Mouse (Mus musculus): ENCODE results near the gene Hist1h4m. TPM values are rescaled to one million over a fixed set of nuclear protein-coding genes. Genes with fewer than 3 reads are reported as not detected.

Gene Hist1h4m
- polyA plus RNA-seq, 1 experiment, result not detected

Other genes with a start within 250 kb of the Hist1h4m start
- gene Olfr1364, start 230.0 kb upstream of the Hist1h4m start, polyA plus RNA-seq (2012; rRNA removed), result 0.29 TPM in 1 of 2 replicates, not detected in the other
- gene Olfr1362, start 197.7 kb upstream of the Hist1h4m start, polyA plus RNA-seq (2012; rRNA removed), result not detected in 2 replicates
- gene Olfr11, start 169.2 kb upstream of the Hist1h4m start, polyA plus RNA-seq (2012; rRNA removed), result not detected in 2 replicates
- gene Olfr1361, start 148.4 kb upstream of the Hist1h4m start, polyA plus RNA-seq (2012; rRNA removed), result not detected in 2 replicates
- not detected in 2 replicates for gene Olfr1360, start 134.3 kb upstream of the Hist1h4m start, polyA plus RNA-seq (2012; rRNA removed)
- gene Olfr1359, start 113.6 kb upstream of the Hist1h4m start, polyA plus RNA-seq (2012; rRNA removed), result not detected in 2 replicates
- gene Hist1h2bl, start 95.6 kb upstream of the Hist1h4m start, polyA plus RNA-seq (2012; rRNA removed), result not detected in 2 replicates
- gene Hist1h2ai, start 95.3 kb upstream of the Hist1h4m start, polyA plus RNA-seq (2012; rRNA removed), result 1.2 and 1.5 TPM in 2 replicates
- 1.8 TPM in 2 replicates for gene Hist1h3h, start 94.1 kb upstream of the Hist1h4m start, polyA plus RNA-seq (2012; rRNA removed)
- 0.52 and 0.80 TPM in 2 replicates for gene Hist1h2bm, start 89.7 kb upstream of the Hist1h4m start, polyA plus RNA-seq (2012; rRNA removed)
- 3.3 and 4.1 TPM in 2 replicates for gene Hist1h4j, start 76.7 kb upstream of the Hist1h4m start, polyA plus RNA-seq (2012; rRNA removed)
- gene Hist1h4k, start 61.2 kb upstream of the Hist1h4m start, polyA plus RNA-seq (2012; rRNA removed), result 12.6 and 16.6 TPM in 2 replicates
- gene Hist1h2ak, start 57.9 kb upstream of the Hist1h4m start, polyA plus RNA-seq (2012; rRNA removed), result 1.1 and 1.7 TPM in 2 replicates
- gene Hist1h2bn, start 57.6 kb upstream of the Hist1h4m start, polyA plus RNA-seq (2012; rRNA removed), result 0.82 and 1.9 TPM in 2 replicates
- gene Hist1h1b, start 31.1 kb upstream of the Hist1h4m start, polyA plus RNA-seq (2012; rRNA removed), result 0.18 and 0.71 TPM in 2 replicates
- gene Hist1h3i, start 28.4 kb upstream of the Hist1h4m start, polyA plus RNA-seq (2012; rRNA removed), result 3.1 and 4.5 TPM in 2 replicates
- not detected in 2 replicates for gene Hist1h2an, start 24.5 kb upstream of the Hist1h4m start, polyA plus RNA-seq (2012; rRNA removed)
- gene Hist1h2bp, start 24.3 kb upstream of the Hist1h4m start, polyA plus RNA-seq (2012; rRNA removed), result 0.32 and 0.57 TPM in 2 replicates
- gene Hist1h2bq, start 1.5 kb upstream of the Hist1h4m start, polyA plus RNA-seq (2012; rRNA removed), result 1.5 and 1.9 TPM in 2 replicates
- not detected in 2 replicates for gene Hist1h2ao, start 1.3 kb upstream of the Hist1h4m start, polyA plus RNA-seq (2012; rRNA removed)
- 12.0 and 12.7 TPM in 2 replicates for gene Hist1h4n, start 20.4 kb downstream of the Hist1h4m start, polyA plus RNA-seq (2012; rRNA removed)
- 3.5 and 3.9 TPM in 2 replicates for gene Hist1h2ap, start 21.8 kb downstream of the Hist1h4m start, polyA plus RNA-seq (2012; rRNA removed)
- gene Hist1h2br, start 22.0 kb downstream of the Hist1h4m start, polyA plus RNA-seq (2012; rRNA removed), result 0.21 and 0.96 TPM in 2 replicates
- gene Zfp184, start 133.3 kb downstream of the Hist1h4m start, polyA plus RNA-seq (2012; rRNA removed), result 2.2 and 2.6 TPM in 2 replicates
- not detected in 2 replicates for gene Pom121l2, start 169.4 kb downstream of the Hist1h4m start, polyA plus RNA-seq (2012; rRNA removed)
- 0.56 and 1.4 TPM in 2 replicates for gene Prss16, start 198.0 kb downstream of the Hist1h4m start, polyA plus RNA-seq (2012; rRNA removed)
- 0.80 TPM in 1 of 2 replicates, not detected in the other for gene Hist1h2ah, start 223.8 kb downstream of the Hist1h4m start, polyA plus RNA-seq (2012; rRNA removed)
- gene Hist1h2bk, start 224.1 kb downstream of the Hist1h4m start, polyA plus RNA-seq (2012; rRNA removed), result 0.36 and 0.65 TPM in 2 replicates
- 12.2 and 13.3 TPM in 2 replicates for gene Hist1h4i, start 229.6 kb downstream of the Hist1h4m start, polyA plus RNA-seq (2012; rRNA removed)
- gene Hist1h2ag, start 231.2 kb downstream of the Hist1h4m start, polyA plus RNA-seq (2012; rRNA removed), result 0.36 and 0.38 TPM in 2 replicates
- gene Hist1h2bj, start 231.5 kb downstream of the Hist1h4m start, polyA plus RNA-seq (2012; rRNA removed), result 0.78 and 1.6 TPM in 2 replicates

Measured in frontal cortex, adult 2 months (tissue).